Mouse (Mus musculus) erythroblast, adult 5-6 weeks (primary cell): ENCODE measurements around the gene Sptbn2. TPM values are rescaled to one million over a fixed set of nuclear protein-coding genes. Genes with fewer than 3 reads are reported as not detected.

Experiments
- ATAC-seq: replicated peaks from 2 replicates; pipeline ENCODE4 v1.8.0; 2016; ENCODE audit warnings: moderate number of reproducible peaks, mild to moderate bottlenecking, moderate TSS enrichment, inconsistent platforms; ENCODE audit not compliant: poor library complexity, low FRiP score, severe bottlenecking
- total RNA-seq, 2 experiments: library from RNA; stranded (forward) in 1 of 2; stranded (reverse) in 1 of 2; fragments of 150-400 nt in 1 of 2; fragments of 200-764, 138-1000 nt in 1 of 2; gene quantifications; 2 replicates each; pipeline versions ENCODE4 v1.2.3 to v1.2.4; 2015 to 2017; ENCODE audit warnings: low replicate concordance in 2 of 2

Gene Sptbn2
- not detected in 2 replicates for total RNA-seq (2015; ENCODE audit: low replicate concordance)
- total RNA-seq (2017; ENCODE audit: low replicate concordance) = not detected in 2 replicates

DNA sequence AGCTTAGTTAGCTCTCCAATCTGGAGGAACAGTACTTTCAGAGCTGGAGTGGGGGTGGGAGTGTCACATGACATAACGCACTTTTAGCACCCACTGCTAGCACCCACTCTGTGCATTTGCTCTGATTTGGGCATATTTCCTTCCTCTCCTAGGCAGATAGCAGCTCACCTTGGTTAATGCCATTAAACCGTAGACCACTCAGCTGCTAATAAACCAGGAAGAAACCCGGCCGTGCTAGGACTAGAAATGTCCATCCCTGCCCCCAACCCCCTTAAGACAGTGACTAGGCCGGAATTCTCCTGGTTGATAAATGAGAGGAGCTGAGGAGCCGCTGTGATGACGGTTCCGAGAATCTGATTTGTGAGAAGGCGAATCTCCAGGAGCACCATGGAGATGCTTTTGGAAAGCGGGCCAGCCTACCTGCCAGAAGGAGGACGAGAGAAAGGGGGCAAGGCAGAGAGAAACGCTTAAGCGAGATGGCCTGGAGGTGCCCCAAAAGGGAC is at the start of gene Sptbn2:
Gene Sptbn2, plus strand, starts transcription at position 70 of the 503 bp plus-strand sequence.
- no peak for ATAC-seq

DNA sequence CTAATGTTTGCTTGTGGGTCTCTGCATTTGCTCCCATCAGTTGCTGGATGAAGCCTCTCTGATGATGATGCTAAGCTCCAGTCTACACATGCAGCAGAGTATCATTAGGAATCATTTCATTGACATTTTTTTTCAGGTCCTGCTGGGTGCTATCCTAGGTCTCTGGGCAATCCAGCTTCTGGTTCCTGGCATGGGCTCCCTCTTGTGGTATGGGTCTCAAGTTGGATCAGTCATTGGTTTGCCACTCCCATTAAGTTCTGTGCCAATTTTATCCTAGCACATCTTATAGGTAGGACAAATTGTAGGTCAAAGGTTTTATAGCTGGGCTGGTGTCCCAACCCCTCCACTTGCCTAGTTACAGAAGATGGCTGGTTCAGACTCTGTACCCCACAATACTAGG is 44.2 kb upstream of the Sptbn2 start:
- no peak for ATAC-seq

DNA sequence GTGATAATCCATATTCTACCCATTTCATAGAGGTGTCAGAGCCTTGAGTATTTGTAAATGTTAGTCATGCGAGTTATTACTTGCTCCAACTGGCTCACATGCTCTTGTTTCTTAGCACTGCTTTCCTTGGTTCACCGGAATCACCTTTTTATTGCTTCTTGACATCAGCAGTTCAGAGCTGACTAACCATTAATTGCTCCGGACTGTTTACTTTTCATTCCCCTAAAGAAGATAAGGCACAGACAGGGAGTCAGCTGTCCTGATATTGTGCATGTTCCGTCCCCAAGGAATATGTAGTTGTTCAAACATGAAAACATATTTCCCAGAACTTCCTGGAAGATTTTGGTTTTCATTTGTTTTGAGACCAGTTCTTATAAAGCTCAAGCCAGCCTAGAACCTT is 40.2 kb upstream of the Sptbn2 start:
- no peak for ATAC-seq

DNA sequence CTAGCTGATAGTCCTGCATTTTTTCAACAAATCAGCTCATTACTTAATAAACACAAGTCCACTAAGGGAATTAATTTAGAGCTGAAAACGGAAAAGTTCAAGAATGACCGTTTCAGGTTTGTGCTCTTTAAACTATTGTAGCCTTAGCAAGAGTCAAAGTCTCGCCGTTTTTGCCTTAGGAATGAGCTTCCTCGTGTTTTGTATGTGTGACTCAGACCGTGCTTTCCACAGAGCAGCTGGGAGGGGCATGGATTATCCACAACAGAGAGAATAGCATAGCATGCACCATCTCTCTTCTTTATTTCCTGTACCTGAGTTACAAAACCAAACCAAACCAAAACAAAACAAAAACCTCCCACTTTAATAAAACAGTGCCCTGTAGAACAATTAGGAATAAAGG is 38.6 kb upstream of the Sptbn2 start:
- no peak for ATAC-seq

DNA sequence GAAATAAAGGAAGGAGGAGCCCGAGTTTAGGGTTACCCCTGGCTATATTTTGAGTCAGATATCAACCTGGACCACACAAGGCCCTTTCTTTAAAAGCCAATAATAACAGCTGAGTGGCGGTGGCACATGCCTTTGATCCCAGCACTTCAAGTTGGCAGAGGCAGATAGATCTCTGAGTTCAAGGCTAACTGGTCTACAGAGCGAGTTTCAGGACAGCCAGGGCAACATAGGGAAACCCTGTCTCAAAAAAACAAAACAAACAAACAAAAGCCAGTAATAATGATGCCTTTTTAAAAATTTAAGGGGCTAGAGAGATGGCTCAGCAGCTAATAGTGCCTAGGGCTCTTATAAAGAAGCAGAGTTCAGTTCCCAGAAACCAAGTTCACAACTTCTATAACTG is 16.6 kb upstream of the Sptbn2 start:
- ATAC-seq = no peak

DNA sequence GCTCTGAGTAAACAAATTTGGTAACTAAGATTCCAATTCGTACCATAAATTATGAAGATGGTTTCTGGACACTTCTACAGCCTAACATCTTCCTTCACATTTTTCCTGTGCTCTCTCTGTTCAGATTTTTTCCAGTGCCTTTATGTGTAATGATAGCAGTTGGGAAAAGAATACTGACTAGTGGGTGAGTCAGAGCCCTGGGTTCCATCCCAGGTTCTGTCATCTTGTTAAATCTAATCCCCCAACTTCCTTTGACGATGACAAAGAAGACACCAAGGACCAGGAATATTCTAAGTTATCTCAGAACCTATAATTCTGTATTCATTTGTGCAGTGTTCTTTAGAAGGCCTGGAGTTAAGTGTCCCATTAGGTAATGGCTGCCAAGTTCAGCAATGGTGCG is 13.8 kb upstream of the Sptbn2 start:
- ATAC-seq = no peak

DNA sequence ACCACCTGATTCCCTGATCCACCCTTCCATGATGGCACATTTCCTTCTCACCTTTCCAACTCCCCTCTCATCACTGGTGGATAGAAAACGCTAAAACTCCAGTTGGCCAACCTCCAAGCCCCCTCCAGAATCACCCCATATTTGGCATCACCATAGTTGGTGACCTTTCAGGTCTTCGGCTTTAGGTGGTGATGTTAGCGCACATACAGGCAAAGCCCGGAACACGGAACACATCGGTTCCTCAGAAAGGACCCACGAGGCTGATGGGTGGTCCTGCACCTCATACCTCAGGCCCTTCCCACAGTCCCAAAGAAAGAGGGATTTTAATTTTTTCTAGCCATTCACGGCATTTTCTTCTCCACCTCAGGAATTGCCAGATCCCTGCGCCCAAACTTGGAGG is 13.2 kb upstream of the Sptbn2 start:
- ATAC-seq = no peak

DNA sequence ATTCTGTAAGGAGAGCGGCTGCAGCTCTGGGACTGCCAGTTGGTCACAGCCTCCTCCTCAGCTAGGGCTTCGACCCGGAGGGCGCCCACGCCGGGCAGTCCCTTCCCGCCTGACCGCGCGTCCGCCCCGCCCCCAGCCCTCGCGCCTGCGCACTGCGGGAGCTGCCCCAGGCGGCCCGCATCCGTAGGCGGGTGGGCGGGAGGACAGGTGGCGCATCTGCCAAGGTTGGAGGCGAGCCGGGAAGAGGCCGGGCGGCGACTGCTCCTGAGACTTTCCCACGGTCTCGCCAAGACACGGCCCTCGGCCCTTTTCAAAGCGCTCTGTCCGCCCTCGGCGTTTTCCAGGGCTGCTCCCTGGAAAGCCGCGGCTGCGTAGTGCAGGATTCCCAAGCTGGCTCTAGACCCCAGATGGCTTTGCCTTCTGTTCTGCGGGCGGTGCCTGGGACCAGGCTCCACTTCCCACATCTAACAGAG is 12.7 kb upstream of the Sptbn2 start, which contains the start of gene Gm960:
Gene Gm960, minus strand, starts transcription at position 464 of the 473 bp plus-strand sequence.
- ATAC-seq = no peak

DNA sequence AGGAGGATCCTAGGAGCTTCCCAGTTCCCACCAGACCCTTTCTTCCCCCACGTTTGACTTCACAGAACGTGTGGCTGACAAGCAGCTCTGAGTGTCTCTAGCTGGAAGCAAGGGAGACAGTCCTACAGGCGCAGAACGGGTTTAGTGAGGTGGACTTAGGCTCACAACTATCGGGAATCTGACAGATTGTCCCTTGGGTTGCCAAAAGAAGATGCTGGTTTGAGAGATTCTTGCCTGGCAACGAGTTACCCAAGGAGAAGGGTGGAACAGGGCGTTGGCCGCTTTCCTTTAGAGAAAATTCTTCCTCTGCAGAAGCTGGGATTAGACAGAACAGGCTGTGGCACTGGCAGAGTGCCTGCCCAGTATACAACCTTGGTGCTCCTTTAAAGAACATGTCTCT is 12.1 kb upstream of the Sptbn2 start:
- ATAC-seq = no peak

DNA sequence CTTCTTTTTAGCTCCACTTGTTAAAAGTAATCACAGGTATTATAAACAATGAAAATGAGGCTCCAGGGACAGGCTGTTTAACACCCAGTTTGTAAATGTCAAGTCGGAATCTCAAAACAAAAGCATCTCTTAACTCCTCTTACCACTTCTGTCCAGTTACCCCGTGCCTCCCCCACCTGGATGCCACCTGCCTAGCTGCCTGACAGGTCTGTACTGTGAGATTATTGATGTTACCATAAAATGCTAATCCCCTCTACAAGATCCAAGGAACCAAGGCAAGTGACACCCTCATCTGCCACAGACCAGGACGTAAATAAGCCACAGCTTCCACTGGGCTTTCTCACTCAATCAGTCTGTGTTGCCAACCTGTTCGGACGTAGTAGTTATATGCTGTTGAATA is 11.1 kb upstream of the Sptbn2 start:
- ATAC-seq = no peak

DNA sequence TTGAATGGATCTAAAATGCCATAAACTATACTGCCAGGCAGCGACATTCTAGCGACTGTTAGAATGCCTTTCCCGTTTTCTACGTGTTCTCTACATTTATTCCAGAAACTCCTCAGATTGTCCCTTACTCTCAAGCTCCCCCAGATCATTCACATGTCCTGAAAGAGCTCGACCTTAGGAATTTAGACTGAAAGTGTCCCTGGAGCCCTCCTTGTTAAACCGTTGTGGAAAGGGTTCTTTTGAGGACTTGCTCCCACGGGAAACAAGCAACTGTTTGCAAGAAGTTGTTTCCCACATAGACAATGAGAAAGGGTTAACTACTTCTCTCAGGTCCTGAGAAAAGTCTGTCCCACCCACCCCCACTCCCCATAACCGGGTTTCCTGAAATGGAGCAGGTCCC is 10.3 kb upstream of the Sptbn2 start:
- ATAC-seq = no peak

DNA sequence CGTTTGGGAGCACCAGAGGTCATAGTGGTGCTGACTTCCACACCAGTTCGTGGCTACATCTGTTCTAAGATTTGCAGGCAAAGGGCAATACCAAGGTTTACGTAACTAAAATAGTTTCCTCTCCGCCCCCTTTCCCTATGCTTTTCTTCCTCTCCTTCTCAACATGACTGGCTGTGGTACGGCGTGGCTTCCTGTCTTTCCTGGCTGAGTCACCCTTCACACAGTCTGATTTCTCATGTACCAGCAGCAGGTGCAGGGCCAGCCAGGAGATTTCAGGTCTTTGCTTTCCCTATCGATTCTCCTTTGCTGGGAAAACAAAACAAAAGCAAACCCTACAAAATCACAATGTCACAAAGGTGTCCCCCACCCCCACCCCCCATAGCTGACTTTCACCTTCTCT is 9.7 kb upstream of the Sptbn2 start:
- ATAC-seq = no peak

DNA sequence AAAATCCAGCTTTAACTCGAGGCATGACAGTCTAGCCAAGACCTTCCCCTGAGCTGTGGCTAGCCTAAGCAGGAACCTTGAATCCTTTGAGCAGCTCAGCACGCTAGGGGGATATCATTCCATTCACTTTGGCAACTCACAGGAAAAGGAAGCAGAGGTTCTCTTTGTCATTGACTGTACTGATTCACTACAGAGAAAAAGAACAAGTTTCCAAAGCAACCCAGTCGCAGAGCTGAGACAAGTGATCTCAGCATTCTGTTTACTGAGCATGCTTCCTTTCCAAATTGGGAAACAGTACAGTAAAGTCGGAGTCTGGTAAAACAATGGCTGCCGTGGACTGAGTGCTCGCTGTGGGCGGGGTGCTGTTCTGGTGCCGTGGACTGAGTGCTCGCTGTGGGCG is 2.2 kb upstream of the Sptbn2 start:
- ATAC-seq = no peak

DNA sequence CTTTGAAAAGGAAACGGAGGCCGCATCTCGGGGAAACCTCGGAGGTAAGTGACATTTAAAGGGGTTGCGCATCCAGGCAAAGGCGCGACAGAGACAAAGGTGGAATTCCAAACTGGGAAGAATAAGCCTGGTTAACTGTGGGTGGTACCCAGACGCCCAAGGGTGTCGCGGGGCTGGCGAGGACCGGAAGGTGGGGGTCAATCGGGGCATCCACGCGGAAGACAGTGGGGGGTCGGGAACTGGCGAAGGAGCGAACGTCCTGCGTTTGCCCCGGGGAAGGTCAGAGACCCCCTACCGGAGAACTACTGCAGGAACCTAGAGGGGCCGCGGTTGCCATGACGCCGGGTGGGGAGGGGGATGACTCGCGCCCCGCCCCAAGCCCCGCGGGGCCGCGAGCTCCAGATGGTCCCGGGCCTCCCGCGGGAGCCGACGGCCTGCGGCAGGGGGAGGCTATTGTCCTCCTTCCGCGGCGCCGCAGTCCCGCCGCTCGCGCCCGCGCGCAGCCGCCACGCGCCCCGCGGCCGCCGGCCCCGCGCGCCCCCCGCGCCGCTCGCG is 711 bp downstream of the Sptbn2 start:
- no peak for ATAC-seq

DNA sequence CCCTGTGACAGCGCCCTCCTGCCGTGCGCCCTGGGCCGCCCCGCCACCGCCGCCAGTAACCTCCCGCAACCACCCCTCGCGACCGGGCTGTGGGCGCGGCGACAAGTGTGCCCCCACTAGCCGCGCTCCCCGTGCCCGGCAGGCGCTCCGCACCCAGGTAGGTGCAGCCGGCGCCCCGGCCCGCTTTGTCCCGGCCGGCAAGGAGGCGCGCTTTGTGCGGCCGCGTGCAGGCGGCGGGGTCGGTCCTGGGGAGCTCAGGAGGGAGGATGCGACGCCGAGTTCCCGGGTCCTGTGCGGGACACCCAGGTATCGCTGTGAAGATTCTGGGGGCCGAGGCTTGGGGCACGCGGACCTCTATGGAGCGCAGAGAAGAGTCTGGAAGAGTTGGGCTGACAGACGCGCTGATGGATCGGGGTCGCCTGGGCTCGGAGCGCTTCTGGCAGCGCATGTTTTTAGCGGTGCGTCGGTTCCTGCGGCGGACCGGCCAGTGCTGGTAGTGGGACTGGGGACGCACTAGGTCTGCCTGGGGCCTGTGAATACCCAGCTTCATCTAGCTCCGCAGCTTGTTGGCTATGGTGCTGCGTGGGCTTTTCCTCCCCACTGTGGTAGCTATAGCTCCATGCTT is 1.3 kb downstream of the Sptbn2 start:
- no peak for ATAC-seq

DNA sequence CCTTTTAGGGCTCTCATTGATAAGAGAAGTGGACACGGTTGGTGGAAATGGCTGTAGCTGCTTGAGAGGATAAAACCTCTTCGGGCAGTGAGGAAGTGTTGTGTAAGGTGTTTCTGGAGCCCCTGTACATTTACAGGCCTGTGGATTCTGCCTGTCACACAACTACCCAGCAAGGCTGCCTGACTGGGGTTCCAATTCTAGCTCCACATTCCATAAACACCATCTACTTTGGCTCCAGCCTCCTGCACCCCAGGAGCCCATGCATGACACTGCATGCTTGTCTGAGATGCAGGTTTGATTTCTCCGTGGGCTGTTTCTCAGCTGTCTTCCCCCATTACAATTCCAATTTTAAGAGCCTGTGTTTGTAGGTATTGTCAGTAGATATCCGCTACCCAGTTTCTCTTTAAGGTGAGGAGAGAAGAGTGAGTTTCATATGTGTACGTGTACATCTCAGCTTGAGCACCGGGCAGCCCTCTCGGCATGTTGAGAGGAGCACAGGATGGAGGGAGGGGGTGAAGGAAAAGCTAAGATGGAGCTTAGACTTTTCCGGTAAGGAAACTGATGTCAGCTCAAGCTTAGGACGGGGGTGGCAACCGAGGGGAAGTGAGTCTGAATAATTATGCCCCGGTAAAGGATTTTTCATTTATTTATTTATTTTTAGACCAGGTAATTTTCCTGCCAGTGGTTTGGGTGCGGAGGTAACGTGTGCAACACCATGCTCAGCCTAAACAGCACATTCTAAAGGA is 2.0 kb downstream of the Sptbn2 start:
- no peak for ATAC-seq

DNA sequence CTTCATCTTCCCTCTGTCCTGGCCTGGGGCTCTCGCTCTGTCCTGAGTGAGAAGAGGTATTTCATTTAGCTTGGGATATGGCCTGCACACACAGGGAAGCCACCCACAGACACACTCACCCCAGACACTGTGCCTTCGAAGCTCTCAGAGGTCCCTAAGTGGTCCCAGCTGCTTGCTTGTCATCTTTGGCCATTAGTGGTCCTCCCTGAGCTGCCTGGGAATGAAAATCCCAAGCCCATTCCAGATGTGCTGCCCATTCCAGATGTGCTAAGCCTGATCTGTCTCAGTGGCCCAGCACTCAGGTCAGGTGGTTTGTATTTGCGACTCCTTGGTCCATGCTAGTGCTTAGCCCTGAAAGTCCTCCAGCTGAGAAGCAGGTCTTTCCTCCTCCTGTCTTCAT is 2.9 kb downstream of the Sptbn2 start:
- no peak for ATAC-seq

DNA sequence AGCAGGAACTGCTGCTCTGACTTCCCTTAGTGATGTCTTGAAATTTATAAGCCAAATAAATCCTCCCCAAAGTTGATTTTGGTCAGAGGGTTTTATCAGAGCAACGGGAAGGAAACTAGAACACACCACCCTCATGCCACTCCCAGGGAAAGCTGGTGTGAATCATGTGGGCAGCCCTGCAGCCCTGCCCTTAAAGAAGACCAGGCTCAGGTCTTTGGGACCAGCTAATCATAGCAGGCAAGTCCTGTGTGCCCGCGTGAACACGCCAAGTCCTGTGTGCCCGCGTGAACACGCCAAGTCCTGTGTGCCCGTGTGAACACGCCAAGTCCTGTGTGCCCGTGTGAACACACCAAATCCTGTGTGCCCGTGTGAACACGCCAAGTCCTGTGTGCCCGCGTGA is 5.8 kb downstream of the Sptbn2 start:
- ATAC-seq = no peak

DNA sequence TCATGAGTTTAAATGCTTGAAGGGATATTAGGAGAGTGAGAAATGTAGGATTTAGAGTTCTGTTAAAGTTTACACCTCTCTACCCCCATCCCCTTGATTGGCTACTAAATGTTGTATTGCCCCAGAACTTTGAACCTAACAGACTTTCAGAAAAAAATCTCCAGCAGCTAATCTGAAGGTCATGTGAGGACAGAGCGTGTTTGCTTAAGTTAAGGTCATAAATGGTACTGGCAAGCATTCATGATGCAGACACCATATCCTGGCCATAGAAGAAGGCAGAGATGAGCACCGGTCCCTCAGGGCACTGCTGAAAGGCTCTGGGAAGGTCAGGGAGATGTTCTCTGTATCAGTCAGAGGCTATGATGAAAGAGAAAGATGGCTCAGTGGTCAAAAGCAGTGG is 6.3 kb downstream of the Sptbn2 start:
- ATAC-seq = no peak

DNA sequence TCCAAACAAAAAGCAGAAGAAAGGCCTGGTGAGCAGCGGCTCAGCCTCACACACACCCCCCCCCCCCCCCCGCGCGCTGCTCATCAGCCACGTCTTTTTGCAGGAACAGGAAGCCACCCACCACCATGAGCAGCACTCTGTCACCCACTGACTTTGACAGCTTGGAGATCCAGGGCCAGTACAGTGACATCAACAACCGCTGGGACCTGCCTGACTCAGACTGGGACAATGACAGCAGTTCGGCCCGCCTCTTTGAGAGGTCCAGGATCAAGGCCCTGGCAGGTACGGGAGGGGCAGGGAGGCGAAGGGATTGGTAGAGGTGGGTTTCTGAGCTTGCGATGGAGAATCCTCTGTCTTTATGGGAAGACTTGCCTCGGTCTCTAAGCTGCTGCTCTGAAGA is 7.7 kb downstream of the Sptbn2 start:
- no peak for ATAC-seq

DNA sequence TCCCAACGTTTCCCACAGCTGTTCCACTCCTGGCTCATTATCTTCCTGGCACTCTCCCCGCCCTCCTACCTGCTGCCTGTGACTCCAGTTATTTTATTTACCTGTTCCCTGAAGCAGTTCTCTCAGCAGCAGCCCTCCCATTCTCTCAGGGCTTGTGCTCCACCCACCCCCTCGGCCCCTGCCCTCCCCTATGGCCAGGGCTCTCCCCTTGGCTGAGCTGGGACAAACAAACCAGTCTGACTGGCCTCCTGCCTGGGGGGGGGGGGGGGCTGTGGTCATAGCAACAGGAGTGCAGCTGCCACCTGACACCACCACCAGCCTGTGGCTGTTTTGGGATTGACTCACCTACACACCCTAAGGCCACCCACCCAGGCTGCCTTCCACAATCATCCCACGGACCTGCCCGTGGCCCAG is 8.4 kb downstream of the Sptbn2 start:
- no peak for ATAC-seq
